Mouse (Mus musculus) olfactory bulb, adult 2 months (tissue): ENCODE results near the gene Taok1.

Experiments
- CTCF ChIP-seq: fragments of 200-500 bp; IDR thresholded peaks from 2 replicates; pipeline ENCODE4 v1.5.1; 2012; ENCODE audit warnings: low read depth, mild to moderate bottlenecking, low read length, moderate library complexity; ENCODE audit not compliant: insufficient read depth
- POLR2A ChIP-seq: fragments of 200-500 bp; IDR thresholded peaks from 2 replicates; pipeline ENCODE4 v1.6.1; 2012; ENCODE audit warnings: mild to moderate bottlenecking, low read depth, low read length, moderate library complexity; ENCODE audit not compliant: insufficient read depth

GRCm38 (mm10) chr11:77652484-77652883, 44.9 kb upstream of the Taok1 start:
- TF ChIP-seq CTCF, result no peak
- no peak for TF ChIP-seq POLR2A
